Mouse (Mus musculus): ENCODE measurements around the gene Palmd. TPM values are rescaled to one million over a fixed set of nuclear protein-coding genes. Genes with fewer than 3 reads are reported as not detected.

Palmd gene
- total RNA-seq (2021), result 10 to 100 TPM; 59.5 to 68.1 TPM
- long read RNA-seq, experiment 1, transcript Palmd-201 (8 exons, 2,433 nt), result major isoform, 56 of 75 reads
- long read RNA-seq, experiment 1, partial matches to known transcripts, result 10 of 75 reads
- long read RNA-seq, experiment 1, other reads (novel, unspliced or antisense), result 8 of 75 reads
- long read RNA-seq, experiment 2, transcript Palmd-201 (8 exons, 2,433 nt), result major isoform, 56 of 64 reads
- long read RNA-seq, experiment 2, partial matches to known transcripts, result 3 of 64 reads
- long read RNA-seq, experiment 2, other reads (novel, unspliced or antisense), result 5 of 64 reads

DNA sequence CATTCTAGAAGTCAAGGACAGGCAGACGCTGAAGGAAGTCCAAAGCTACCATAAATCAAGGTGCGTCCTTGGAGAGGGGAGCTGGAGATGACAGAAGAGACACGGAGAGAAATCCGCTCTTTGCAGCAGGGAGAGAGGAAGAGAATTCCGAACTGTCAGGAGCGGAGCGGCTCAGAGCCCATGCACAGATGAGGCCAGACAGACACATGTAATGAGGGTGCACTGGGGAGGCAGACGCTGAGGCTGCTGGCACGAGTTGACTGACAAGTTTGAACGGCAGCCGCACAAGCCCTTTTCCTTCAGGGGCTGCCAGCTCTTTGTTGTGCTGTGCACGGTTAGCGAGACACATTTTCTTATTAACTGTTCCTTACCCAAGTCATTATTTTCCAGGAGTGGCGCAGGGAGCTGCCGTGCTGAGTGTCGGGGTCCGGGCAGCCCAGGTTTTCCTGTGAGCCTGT is at the start of gene Palmd:
Gene Palmd, minus strand, starts transcription at position 448 of the 458 bp plus-strand sequence.
- peak; percentile 82 for DNase-seq

DNA sequence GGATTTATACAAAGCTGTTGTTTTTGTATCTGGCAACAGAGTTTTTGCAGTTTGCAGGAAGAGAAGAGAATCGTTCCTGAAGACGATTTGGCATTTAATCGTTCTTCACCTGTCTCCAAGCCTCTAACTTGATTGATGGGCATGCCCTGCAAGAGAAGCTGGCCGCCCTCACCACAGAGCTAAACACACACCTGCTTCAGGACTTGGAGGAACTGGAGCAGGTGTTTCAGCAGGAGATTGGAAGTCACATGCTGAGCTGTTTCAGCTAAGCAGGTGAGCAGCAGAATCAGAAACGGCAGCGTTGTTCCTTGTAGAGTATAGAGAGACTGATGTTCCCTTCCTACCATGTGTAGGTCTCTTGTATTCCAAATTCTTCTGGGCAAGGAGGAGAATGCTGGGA is 41.4 kb upstream of the Palmd start:
- no peak for DNase-seq

DNA sequence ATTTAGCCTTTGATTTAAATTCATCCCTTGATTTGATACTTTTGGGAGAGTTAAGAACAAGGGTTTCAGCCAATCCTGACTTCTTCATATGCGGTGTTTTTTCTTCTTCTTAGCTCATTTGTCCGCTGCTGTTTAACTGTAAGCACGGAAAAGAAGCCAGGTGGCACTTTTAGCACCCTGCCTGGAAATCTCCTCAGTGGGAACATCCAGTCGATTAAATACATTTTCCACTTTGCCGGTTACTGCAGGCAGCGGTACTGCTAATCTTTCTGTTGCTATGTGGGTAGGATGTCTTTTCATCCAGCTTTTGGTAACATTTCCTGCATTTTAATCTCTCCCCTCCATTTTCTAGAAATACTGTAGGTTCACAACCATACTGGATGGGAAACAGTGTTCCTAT is 38.6 kb upstream of the Palmd start:
- DNase-seq, result no peak

DNA sequence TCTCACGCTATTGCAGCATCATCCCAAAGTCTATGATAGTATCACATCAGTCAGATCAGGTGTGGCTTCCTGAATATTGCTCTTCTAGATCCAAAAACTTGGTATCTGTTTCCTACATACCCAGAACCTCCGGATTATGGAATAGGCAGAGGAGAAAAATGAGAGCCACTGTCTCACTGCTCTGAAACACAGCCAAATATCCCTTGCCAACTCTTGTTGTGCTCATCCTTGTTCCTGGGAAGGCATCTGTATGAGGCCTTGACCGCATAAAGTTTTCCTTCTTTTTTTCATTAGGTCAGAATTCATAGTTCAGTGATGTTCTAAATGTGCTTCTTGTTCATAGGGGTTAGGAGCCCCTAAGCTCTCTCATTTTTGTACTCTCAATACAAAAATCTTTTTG is 37.8 kb upstream of the Palmd start:
- DNase-seq, result peak; percentile 11

DNA sequence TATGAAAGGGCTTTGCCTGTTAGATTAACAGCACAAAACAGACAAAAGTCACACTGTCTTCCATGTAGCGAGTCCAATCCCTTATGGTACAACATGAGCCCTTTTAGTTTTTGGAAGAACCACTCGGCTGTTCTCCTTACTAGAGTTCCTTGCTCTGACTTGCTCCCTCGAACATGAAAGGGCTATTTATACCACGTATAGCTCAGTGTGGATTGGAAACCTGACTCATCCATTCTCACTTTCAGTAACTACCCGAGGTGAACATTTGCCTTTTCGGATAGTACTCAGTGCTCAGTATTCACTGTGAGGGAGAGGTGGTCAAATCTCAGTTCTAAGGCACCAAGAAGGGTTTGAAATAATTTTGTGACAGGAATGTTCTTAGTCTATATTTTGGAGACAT is 34.6 kb upstream of the Palmd start:
- DNase-seq, result no peak

DNA sequence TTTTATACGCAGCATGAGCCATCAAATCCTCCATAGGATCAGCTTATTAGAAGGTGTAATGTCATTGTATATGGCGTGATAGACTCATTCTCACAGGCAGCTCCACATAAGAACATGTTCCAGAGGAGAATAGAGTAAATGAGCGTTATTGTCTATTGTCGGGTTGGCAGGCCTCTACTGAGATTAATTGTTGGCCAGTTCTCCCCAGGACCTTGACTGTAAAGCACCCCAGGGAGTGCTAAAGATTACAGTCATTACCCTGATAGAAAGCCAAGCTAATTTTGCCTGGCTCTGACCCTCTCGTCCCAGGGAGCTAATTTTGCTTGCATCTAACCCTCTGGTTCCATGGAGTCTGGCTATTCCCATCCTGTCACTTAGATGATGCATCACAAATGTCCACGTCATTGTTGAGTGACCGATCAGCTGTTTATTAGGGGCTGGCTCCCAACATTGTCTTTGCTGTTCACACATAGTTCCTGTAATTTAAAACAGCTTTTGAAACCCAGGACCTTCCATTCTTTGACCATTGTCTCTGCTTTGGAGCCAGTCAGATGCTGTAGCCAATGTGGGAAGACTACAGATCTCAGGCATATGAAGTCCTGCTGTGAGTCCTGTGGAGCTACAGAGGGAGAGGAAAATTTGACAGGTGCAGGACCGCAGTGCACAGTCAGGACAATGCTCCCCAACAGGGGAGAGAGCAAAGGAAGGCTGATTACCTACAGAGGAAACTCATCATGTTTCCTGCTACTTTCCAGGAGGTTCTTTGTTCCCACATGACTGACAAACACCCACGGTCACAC is 33.1 kb upstream of the Palmd start:
- peak; percentile 26 for DNase-seq

DNA sequence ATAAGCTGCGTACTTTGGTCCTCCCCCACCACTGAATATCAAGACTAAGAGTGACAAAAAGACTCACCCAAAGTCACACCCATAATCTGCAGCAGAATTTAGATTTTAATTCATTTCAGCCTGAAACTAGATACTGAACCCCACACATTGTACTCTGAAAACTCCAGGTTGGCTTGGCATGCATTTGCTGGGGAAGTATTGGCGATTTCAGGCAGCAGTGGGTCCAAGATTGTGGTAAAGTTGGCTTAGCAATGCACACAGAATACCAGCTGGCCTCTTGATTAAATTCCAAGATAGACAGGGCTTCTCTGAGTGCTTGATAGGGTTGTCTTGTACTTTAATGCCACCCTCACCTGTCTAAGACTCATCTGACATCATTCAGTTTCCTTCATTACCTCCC is 24.2 kb upstream of the Palmd start:
- no peak for DNase-seq

DNA sequence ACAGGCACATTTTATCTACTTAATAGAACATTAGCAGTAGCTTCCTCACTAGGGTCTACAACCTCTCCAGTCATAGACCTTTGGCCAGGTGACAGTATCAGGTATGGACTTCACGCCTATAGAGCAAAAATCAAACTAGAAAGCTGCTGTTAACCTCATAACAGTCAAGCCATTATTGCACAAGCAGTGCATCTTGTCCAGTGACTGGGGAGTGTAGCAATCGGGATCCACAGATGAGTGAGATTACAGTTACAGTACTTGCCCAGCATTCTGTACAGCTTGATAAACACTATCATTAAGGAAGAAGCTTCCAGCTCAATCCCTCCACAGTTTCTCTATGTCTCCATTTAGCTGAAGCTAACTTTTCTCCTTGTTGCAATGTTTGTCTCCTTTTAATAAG is 22.4 kb upstream of the Palmd start:
- no peak for DNase-seq

DNA sequence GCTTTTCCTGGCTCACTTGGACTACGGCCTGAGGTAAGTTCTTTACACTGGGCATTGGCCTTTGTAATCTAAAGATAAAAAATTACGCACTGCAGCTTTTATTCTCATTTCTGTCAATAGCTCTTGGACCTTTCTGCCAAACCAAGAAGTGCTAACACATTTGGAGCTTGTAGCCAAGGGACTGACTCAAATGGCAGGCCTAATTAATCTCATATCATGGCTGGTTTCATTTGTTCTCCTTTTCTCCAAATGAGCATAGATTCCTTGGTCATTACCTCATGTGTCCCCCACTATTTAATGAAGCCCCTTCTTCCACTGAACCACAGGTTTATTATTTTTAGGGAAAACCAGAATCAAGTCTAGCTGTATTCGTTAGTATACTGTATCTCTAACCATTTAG is 19.4 kb upstream of the Palmd start:
- no peak for DNase-seq

DNA sequence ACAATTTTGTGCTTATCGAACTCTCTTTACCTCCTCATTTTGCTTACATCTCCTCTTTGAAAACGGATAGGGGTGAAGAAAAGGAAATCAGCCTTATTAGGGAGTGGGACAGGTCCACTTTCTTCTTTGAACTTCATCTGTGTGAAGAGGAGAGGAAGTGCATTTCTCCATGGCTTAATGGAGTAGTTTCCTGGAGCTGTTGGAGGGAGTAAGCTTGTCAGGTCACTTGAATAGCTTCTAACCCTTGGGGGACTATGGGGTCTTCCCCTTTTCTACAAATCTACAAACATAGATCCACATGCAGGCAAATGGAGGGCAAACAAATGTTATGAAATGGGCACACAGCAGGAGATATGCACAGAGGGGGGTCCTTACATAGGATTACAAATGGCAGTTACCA is 17.7 kb upstream of the Palmd start:
- no peak for DNase-seq

DNA sequence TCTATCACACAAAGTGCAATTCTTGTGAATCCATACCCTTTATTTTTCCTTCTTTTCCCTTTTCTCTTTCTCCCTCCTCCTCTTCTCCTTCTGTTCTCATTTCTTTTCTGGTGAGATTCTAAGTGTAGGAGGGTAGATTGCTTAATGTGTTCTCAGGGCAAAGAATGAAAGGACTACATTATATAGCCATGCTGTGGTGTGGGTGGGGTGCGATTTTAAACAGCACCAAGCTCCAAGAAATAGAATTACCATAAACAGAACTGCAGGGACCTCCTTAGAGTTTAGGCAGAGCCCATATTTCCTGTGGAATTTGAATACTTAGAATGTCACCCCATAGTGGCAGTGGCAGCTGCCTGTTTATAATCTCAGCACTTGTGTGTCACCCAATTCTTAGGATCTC is 17.0 kb upstream of the Palmd start:
- DNase-seq, result no peak

DNA sequence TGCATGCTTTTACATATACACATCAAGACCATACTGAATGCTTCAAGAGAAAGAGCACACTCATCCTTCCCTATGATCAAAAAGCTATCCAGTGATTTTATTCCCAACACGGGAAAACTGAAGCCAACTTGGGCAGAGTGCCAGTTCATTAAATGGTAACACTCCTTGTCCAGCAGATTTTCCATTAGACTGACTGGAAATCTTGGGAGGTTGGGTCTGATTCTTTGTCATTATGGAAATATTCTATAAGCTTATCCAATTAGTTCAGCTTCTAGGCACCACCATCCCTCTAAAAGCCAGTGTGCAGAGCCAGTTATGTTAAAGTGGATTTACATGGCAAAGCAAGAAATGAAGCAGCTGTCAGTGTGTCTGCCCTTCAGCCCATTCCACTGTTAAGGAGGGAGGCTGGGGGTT is 16.3 kb upstream of the Palmd start:
- no peak for DNase-seq

DNA sequence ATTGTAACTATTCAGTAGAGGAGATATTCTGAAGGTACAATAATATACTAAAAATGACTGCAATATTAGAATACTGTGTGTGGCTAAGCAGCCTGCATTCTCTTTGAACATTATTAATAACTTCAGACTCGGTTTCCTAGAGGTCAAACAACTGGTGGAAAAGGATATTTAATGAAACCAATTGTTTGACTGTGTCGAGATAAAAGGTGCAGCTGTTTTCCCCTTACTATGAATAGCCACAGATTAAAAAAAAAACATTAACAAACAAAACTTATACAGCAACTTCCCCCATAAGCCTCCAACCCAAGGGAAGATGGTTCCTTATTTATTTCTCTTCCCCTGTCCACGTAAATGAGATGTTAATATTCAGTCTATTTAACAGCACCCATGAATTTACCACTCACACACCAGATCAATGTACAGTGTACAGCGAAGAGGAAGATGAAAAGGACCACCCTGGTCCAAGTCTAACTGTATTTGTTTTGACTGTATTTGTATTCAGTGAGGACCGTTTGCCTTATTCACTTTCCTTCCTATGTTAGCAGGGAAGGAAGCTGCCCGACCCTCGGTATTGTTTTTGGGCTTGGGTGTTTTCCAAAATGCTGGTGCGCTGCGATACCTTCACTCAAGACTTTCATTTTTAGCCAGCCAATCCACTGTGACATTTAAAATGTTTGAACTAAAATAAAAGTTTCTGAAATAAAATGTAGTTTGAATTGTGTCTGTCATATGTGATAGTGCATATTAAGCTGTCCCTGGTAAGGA is 13.2 kb upstream of the Palmd start:
- DNase-seq, result no peak

DNA sequence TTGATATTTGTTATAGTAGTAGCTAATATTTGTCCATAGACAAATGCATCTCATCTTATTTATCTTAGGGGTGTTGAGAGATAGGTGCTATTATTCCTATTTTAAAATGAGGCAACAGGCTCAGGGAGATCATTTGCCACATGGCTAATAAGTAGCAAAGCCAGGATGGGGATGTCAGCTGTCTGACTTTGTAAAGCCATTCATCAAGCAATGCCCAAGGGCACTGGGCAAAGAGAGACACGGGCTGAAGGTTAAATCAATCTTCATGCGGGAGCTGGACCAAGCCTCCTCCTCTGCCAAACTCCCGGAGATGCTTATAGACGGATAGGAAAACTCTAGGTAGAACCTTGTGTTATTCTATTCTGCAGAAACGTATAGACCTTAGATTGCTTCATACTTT is 999 bp upstream of the Palmd start:
- no peak for DNase-seq

DNA sequence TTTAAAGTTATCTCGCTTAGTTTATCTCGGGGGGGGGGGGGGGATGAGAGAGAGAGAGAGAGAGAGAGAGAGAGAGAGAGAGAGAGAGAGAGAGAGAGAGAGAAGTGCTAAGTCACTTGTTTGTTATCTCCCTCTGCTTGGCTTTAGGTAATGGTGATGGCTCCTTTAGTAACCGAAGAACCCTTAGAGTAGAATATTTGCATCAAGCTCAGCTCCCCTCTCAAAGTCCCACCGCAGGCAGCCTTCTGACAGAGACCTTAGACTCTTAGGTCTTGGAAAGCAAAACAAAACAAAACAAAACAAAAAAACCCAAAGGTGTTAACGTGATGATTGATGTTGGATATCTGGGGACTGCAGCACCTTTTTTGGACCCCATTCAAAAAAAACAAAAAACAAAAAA is 216 bp upstream of the Palmd start:
- no peak for DNase-seq

DNA sequence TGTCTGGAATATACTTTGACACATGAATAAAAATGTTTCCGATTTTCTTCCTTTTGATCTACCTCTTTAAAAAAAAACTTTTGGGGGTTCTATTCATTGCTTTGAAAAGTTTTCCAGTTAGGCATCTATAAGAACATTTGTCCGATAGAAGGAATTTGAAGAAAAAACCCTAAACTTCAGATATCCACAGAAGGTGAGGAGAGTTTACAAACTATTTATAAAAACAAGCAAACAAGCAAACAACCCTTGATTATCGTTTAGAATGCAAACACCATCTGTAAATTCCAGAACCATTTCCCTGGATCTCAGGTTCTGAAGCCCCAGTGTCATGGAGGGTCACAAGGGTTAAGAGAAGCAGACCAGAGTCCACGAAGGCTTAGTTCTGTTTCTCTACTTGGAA is 820 bp downstream of the Palmd start, which contains the start of gene 4930455H04Rik:
Gene 4930455H04Rik, plus strand, starts transcription at position 301 of the 400 bp plus-strand sequence.
- no peak for DNase-seq

DNA sequence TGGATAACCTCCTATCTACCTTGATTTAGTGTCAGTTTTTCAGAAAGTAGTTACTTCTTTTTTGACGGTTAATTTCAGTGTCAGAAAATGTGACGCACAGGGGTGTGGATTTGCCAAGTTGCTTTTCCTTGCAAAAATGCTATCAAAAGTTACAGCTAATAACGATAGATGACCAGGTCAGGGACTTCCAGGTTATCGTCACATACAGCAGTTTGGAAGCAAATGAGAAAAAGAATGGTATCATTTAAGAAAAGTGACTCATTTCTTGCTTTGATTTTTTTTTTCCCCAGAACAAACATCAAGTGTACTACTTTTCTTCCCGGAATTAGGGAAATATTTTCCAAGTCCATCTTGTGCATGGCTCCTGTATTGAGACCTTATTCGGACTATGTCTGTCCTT is 1.4 kb downstream of the Palmd start:
- no peak for DNase-seq

DNA sequence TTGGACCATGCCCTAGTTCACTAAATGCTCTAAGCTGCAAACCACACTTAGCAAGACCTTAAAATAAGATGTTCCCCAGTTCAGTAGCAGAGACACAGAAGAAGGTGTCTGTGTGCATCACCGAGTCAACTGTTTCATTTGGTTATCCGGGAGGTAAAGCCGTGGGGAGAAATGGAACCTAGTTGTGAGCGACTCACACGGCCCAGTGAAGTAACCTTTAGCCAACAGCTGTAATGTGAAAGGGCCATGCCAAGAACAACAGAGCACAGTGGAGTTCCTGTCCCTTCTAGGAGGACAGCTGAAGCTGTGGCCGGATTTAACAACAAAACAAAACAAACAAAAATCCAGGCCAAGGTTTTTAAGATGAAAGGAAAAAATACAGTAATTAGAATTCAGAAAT is 2.0 kb downstream of the Palmd start:
- DNase-seq, result peak; percentile 74

DNA sequence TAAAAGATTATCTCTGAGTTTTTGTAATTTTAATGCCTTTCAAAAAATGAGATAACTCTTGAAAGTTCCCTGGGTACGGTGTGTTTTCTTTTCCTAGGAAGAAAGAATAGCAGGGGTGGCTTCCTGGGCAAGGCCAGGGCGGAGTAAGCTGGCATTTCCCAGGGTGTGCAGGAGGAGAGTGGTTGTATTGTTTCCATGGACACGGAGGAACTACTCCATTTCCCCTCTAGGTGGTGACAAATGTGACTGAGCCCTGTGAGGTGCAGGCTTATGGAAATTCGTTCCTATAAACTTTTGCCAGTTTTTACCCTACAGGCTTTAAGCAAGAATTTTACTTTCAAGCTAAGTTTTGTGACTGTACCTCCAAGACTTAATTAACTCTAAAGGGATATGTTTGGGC is 2.6 kb downstream of the Palmd start:
- DNase-seq, result peak; percentile 82

DNA sequence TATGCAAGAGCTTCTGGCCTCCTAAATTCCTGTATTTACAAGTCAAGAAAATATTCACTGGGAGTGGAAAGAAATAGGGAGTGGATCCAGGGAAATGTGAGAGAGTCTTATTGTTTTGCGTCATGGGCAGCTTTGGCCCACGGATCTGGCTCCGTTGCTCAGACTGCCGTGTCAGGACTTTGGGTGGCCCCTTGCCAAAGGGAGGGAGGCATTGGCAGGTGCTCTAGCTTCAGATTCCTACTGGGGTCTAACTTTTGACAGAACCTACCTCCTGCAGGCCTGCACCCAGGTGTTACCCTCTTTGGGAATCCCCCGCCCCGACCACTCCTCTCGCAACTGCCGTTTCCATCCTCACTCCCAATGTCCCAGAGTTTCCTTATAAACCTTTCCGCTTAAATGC is 4.4 kb downstream of the Palmd start:
- peak; percentile 72 for DNase-seq

DNA sequence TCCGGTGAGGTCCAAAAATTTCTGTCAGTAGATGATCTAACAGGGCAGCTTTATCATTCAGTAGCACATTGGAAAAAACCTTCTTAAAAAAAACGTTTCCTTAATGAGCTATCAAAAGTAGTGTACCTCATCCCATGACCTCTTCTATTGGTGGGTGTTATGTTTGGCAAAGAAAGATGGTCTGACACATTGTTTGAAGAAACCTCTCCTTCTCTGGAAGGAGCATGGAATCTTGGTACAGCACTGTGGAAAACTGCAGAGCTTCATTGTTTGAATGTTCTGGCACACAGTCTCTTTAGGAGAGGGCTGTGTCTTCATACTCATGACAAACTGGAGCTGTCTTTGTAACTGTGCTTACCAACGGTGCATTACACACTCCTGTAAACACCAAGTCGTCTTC is 5.6 kb downstream of the Palmd start:
- DNase-seq, result no peak

DNA sequence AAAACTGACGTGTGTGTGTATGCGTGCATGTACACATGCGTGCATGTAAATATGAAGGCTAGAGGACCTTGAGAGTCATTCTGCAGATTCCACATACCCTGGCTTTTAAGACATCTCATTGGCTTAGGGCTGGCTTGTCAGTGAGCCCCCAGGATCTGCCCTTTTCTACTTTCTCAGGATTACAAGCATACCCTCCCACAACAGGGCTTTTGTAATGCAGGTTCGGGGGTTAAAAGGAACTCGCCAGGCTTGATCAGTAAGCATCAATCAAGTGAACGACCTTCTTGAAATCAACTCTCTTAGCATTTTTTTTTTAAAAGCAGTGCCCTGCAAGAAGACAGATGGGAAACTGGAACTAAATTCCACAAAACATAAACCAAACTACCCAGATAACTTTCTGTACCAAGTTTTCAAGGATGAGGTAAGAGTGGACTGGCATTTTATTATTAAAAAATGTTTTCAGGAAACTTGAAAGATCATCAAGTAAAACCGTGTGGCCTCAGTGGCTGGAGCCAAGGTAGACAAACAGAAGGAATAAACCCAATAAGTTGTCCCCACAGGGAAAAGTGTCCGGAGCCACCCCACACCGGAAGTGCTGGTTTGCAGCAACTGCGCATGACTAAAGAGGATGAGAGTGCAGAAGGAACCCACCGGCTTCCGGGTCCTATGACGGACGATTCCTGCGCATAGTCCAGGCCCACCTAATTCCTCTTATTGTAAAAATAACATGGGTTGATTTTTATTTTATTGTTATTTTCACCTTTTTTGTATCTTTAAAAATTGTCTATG is 7.2 kb downstream of the Palmd start:
- no peak for DNase-seq
